Mouse (Mus musculus): Measurements from ENCODE around the gene Spint1.

GRCm38 (mm10) chr2:119287372-119287771 lies 50.2 kb downstream of the Spint1 start:
- TF ChIP-seq POLR2A (IDR thresholded peaks at IDR 0.05; ENCODE audit: insufficient read depth, low read length) (no peak), CTCF (IDR thresholded peaks at IDR 0.05; ENCODE audit: low read depth, low read length) (no peak), EP300 (IDR thresholded peaks at IDR 0.05; ENCODE audit: insufficient read depth, low read depth, low read length) (no peak)
